Mouse (Mus musculus) lung, postnatal 25 days (tissue): ENCODE results near the gene Clip4.

Source experiments
- DNase-seq: peaks from one replicate; pipeline ENCODE4 v3.0.0; 2022; ENCODE audit warnings: low spot score

Gene Clip4

GRCm38 (mm10) chr17:71791622-71792021, 23.3 kb downstream of the Clip4 start:
- no peak for DNase-seq

- no peak for DNase-seq
Measured at GRCm38 (mm10) chr17:71795521-71796205, 27.4 kb downstream of the Clip4 start.

GRCm38 (mm10) chr17:71803456-71803855, 35.2 kb downstream of the Clip4 start:
- no peak for DNase-seq

- DNase-seq = no peak
Measured at GRCm38 (mm10) chr17:71803876-71804275, 35.6 kb downstream of the Clip4 start.

- DNase-seq = no peak
Measured at GRCm38 (mm10) chr17:71811070-71811469, 42.8 kb downstream of the Clip4 start.

GRCm38 (mm10) chr17:71816136-71816864, 48.0 kb downstream of the Clip4 start:
- no peak for DNase-seq

- DNase-seq = no peak
Measured at GRCm38 (mm10) chr17:71823622-71824306, 55.5 kb downstream of the Clip4 start.

GRCm38 (mm10) chr17:71826603-71827002, 58.3 kb downstream of the Clip4 start:
- DNase-seq = no peak

GRCm38 (mm10) chr17:71827627-71828026, 59.4 kb downstream of the Clip4 start:
- DNase-seq = no peak

- DNase-seq = no peak
Measured at GRCm38 (mm10) chr17:71828647-71829414, 60.6 kb downstream of the Clip4 start.

- no peak for DNase-seq
Measured at GRCm38 (mm10) chr17:71831960-71832359, 63.7 kb downstream of the Clip4 start.

- no peak for DNase-seq
Measured at GRCm38 (mm10) chr17:71862184-71862583, 93.9 kb downstream of the Clip4 start.

GRCm38 (mm10) chr17:71862895-71863294, 94.6 kb downstream of the Clip4 start:
- no peak for DNase-seq

GRCm38 (mm10) chr17:71864039-71864438, 95.8 kb downstream of the Clip4 start:
- DNase-seq = no peak

GRCm38 (mm10) chr17:71865437-71865836, 97.2 kb downstream of the Clip4 start:
- DNase-seq = no peak

- no peak for DNase-seq
Measured at GRCm38 (mm10) chr17:71867892-71868291, 99.6 kb downstream of the Clip4 start.

- DNase-seq = no peak
Measured at GRCm38 (mm10) chr17:71868828-71869227, 100.6 kb downstream of the Clip4 start.

GRCm38 (mm10) chr17:71869372-71870231, 101.3 kb downstream of the Clip4 start:
- DNase-seq = no peak

GRCm38 (mm10) chr17:71870232-71870621, 102.0 kb downstream of the Clip4 start:
- DNase-seq = no peak

- DNase-seq = no peak
Measured at GRCm38 (mm10) chr17:71870641-71871040, 102.4 kb downstream of the Clip4 start.

GRCm38 (mm10) chr17:71871981-71872380, 103.7 kb downstream of the Clip4 start:
- no peak for DNase-seq
